Mouse (Mus musculus) right cerebral cortex, postnatal 25 days (tissue): ENCODE measurements around the gene Nudt22.

Experiments
- DNase-seq: peaks from one replicate; pipeline ENCODE4 v3.0.0; 2022

The Nudt22 gene

DNA sequence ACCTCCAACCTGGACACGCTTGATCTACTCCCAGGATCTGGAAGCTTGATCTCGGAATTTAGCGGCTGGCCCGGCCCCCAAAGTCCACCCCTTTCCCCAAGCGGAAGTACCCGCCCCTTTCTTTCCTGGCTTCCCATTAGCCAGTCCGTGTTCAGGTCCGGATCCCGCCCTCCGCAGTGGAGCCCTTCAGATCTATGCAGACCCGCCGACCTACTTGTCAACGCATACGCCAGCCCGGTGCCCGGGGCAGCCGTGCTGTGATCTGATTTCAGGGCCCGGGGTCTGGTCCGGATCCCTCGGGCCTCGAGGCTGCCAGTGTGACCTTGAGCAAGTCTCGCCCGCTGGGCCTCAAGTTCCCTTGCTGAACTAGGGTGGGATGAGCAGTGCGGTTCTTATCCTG, at the start of gene Nudt22, which contains the start of gene Trpt1:
TSS of gene Nudt22 (minus strand) at position 112 of the 400 bp plus-strand sequence.
TSS of gene Trpt1 (plus strand) at position 126 of the 400 bp plus-strand sequence.
- DNase-seq: peak; percentile 81

GRCm38 (mm10) chr19:7044706-7045105, 48.8 kb upstream of the Nudt22 start:
- DNase-seq: no peak

DNA sequence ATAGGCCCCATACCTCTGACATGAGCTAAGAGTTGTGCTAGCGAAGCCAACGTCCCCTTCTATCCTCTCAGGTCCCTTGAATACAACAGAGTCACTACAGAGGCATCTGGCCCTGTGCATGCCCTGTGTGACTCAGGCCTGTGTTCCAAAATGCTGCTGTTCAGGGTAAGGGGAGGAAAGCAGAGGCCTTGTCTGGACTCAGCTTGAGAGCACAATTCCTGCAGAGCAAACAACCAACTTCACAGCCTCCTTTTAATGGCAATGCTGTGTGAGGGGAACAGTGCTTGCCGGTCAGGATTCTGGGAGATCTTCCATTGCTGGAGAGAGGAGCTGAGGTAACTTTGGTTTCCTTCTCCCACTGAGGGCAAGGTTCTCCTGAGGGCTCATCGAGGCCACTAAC, 48.4 kb upstream of the Nudt22 start:
- no peak for DNase-seq

DNA sequence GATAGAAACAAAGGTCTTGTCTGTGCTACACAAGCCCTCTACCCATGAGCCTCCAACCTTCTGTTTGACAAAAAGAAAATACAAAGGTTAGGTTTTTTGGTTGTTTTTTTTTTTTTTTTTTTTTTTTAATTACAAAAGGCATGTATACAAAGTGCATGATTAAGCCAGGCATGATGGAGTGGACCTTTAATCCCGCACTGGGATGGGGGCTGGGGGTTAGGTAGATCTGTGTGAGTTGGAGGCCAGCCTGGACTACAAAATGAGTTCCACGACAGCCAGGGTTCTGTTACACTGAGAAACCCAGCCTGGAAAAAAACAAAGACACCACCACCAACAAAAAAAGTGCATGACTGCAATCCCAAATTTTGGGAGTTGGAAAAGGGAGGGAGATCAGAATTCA, 45.3 kb upstream of the Nudt22 start:
- no peak for DNase-seq

DNA sequence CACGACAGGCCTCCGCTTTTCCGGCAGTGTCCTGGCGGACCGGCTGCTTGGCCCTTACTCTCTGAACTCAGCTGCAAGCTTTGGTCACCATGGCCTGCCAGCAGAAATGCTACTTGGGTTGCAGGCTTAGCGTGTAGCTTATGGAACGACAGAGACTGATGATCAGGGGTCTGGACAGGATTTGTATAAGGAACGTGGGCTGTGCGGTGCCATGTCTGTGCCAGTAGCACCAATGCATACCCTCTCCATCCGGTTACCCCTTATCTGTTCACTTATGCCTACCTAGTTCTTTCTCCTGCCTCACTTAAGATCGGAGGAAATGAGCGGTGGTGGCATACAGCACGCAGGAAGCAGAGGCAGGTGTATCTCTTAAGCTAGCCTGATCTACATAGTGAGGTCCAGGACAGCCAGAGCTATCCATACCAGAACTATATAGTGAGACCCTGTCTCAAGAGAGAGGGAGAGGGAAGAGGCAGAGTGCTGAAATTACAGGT, 44.8 kb upstream of the Nudt22 start:
- DNase-seq: no peak

DNA sequence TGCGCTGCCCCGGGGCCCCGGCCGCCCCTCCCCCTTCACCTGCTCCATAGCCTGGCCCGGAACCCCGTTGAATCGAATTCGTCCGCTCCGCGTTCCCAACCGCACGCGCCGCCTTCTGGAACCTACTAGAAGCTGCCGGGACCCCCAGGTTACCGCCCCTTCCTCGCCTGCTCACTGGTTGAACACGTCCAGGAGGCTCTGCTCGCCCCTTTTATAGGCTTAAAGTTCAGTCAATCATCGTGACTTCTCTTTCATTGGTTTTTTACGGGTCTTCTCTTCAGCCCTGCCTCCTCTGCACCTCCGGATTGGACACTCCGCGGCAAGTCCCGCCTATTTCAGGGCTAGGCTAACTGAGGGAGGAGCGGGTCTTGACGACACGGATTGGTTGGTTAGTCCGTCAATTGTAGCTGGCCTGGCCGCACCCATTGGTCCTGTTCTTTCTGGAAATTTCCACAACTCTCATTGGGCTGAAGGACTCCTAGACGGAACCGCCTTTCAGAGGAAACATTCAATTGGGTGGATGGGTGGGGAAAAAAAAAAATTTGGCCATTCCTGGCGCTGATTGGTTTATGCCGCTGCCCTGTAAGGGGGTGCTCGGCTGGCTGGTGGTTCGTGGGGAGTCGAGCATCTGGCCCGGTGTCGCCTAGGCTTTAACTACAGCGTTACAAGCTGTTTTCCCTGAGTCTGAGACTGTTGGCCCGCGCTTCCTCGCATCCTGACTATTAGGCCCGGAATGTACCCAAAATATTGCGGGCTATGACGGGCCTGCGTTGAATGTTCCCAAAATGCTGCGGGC, 44.1 kb upstream of the Nudt22 start, which contains the start of gene Stip1:
TSS of gene Stip1 (minus strand) at position 127 of the 796 bp plus-strand sequence.
- peak; percentile 99 for DNase-seq

DNA sequence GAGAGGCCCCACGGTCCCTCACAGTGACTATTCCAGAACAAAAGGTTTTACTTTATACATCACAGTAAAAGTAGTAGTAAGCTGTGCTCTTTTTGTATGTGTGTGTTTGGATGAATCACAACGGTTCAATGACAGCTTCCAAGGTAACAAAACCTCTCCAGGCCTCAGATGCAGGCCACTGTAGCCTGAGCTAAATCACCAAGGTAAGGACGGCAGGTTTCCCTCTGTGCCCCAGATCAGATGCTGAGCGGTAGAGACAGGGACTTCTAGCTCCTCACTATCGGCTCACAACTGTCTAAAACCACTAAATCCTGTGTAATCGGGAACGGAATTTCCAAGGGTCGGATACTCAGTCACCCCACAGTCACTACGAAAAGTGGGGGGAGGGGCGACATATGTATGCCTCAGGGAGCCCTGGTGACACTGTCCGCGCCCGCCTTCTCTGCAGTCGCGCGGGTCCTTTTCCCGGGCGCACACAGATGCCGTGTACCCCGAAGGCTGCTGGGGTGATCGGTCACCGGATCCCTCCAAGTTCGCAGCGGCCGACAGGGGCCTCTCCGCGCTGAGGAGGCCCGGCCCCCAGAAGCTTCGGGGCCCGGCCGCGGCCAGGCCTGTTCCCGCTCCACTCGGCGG, 43.3 kb upstream of the Nudt22 start:
- no peak for DNase-seq

- DNase-seq: no peak
These were observed 38.1 kb upstream of the Nudt22 start for GRCm38 (mm10) chr19:7034006-7034405.

DNA sequence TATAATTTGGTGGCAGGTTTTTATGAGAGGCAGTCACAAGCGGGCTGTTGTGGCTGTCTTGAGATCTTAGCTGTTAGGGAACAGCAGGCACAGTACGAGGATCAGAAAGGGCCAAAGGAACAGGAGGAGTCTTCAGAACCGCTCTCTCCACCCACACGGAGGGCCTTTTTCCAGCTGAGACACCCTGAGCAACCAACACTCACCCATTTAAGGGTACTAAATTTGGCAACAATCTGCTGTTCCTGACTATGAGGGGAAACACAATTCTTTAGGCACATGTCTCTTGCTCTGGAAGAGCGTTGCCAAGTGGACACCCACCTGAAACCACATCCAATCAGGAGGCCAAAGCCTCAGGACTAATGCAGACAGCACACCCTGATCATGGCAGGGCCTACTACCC, 33.6 kb upstream of the Nudt22 start:
- DNase-seq: peak; percentile 62

GRCm38 (mm10) chr19:7020224-7020641, 24.3 kb upstream of the Nudt22 start:
- DNase-seq: no peak

DNA sequence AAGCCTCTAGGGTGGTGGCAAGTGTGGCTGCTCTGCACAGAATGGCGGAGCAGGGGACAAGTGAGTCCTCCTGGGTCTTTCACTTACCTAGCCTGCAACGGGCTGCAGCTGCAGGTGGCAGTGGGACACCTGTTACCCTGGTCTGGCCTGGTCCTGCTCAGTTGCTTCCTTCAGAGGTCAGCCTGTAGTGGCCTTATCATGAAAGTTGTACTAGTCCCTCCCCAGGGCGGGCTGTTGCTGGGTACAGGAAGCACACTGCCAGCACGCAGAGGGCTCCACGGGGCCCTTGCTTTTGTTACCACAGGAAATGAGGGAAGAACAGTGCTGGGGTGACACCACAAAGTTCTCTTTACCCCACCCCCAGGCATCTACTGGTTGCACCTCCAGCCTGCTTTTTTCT, 23.3 kb upstream of the Nudt22 start, which contains the start of gene Fermt3:
TSS of gene Fermt3 (minus strand) at position 279 of the 400 bp plus-strand sequence.
- DNase-seq: no peak

GRCm38 (mm10) chr19:7018546-7018945, 22.6 kb upstream of the Nudt22 start:
- no peak for DNase-seq

DNA sequence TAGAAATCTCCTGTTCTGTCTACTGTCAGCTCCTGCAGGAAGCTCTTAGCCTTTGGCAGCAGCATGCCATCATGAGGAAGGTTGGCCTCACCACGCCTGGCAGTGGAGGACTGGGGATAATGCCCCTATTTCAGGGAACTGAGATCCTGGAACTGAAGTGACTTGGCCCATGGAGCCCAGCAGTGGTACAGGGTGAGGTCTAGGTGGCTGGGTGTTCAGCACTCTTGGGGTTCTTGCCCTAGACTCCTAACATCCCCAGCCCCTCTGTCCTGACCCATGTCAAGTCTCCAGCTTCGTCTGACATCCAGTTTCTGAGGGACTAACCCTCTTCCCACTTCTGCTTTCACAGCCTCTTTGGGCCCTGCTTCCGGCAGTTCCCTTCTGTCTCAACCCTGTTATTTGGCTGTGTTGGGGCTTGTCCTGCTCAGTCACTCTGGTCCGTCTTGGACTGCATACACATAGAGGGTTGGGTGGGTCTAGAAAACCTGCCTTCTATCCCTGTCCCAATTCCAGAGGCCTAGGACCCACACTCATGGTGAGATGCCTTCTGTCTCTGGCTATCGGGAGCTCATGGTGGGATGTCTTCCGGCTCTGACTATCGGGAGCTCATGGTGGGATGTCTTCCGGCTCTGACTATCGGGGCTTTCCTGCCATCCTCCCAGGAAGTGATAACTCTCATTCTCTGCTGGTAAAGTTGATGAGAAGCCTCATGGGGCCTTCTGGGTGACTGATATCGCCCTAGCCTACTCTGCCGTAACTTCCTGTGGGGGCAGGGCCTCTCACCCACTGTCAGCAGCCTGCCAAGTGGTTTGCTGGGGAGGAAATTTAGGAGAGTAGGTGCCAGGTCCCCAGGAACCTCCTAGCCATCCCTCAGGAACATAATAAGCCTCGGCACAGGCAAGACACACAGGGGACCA, 21.9 kb upstream of the Nudt22 start:
- no peak for DNase-seq

DNA sequence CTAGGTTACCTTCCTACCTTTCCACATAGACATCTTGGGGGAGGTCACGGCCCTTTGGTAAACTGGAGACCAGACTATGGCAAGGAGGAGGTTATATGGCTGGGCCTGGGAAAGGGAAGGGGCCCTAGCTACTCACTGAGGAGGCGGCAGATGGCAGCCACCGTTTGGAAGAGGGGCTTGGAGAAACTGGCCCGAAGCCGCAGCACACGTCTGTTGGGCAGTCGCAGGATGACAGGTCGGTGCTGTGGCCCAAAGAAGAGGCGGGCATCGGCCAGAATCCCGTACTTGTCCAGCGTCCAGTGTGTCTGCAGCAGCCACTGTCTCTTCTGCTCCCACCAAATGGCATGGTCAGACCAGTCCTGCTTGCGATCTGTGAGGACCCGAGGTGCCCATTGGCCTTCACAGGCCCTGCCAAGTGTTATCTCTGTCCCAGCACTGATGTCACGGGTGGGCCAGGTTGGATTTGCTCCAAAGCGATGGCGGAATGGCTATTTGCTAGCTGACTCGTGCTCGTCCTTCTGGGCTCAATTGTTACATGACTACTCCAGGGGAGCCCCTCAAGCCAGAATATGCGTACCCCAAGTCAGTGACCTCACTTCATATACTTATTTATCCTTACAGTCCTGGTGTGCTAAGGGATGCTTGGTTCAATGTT, 18.7 kb upstream of the Nudt22 start:
- no peak for DNase-seq

- DNase-seq: no peak
These were observed 18.1 kb upstream of the Nudt22 start for GRCm38 (mm10) chr19:7013984-7014383.

DNA sequence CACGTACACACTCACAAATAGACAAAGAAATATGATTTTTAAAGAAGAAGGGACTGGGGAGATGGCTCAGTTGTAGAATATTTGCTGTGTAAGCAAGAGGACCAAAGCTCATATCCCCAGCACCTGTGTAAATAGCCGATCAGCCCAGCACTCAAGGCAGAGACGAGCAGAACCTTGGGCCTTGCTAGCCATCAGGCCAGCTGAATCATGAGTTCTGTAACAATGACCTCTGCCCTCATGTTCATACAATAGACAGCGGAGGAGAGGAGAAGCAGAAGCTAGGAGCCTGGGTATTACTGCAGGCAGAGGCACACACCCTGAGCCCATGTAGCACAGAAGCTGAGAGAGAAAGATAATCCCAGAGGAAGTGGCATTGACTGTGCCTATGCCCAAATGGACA, 16.5 kb upstream of the Nudt22 start:
- no peak for DNase-seq

DNA sequence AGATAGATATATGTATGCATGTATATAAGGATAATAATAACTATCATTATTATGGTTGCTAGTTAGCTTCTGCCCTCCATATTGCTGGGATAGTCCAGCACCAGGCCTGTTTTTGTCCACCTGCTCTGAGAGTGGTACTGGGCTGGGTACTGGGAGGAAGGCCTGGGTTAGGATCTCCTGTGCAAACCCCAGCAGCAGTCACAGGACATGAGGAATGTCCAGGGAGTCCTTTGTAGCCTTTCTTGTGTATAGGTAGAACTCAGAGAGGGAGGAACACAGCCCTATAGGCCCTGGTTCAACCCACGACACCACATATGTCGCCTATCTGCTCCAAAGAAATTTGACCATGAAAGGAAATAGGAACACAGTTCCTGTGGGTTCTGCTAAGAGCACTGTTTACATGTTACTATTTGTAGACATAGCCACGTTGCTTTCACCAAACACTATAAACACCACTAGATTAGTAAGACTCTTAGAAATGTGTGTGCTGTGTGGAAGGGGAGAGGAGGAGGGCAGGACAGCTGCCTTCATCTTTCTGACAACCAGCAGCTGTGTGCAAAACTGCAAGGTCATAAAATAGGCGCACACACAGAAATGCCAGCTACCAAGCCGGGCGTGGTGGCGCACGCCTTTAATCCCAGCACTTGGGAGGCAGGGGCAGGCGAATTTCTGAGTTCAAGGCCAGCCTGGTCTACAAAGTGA, 11.1 kb upstream of the Nudt22 start:
- DNase-seq: no peak

DNA sequence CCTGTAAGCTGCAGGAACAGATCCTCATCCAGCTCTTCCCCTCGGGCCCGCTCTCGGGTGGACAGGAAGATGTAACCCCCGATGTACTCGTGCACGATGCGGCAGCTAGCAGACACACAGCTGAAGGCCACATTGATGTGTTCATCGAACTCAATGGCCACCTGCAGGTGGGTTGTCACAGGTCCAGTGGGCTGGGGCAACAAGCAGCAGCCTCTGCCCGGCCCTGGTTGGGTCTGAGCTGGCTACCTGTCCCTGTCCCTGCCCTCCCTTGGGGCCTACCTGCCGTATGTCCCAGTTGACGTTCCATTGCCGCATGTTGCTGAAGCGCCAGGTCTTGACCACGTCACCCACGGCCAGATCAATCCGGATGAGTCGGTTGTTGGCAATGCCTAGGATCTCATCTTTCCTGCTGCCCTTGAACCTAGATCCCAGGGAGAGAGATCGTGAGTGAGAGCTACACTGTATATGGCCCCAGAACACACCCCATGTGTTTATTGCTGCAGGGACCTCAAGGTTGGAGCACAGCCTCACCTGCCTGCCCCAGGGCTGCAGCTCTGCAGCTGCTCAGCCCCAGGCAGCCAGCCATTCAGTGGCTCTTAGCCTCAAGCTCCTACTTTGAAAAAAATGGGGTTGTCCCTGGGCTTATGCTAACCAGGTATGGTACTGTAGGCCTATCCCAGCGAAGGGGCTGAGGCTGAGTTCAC, 3.6 kb upstream of the Nudt22 start:
- DNase-seq: no peak

DNA sequence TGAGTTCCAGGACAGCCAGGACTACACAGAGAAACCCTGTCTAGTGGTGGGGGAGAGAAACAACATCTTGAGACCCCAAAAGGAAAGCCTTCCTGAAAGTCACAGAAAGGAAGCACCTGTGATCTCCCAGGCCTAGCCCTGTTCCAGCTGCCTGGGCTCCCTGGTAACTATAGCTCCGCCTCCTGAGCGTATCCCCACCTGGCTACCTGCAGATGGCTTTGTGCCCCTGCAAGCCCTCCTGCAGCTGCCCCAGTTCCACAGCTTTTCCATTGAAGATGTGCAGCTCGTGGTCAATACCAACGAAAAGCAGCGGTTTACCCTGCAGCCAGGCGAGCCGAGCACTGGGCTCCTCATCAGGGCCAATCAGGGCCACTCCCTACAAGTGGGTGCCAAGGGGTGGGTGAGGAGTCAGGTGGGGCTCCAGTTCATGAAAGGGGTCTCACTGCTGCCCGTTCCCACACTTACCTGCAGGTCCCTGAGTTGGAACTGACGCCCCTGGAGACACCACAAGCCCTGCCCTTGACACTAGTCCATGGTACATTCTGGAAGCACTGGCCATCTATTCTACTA, 1.9 kb upstream of the Nudt22 start:
- no peak for DNase-seq

DNA sequence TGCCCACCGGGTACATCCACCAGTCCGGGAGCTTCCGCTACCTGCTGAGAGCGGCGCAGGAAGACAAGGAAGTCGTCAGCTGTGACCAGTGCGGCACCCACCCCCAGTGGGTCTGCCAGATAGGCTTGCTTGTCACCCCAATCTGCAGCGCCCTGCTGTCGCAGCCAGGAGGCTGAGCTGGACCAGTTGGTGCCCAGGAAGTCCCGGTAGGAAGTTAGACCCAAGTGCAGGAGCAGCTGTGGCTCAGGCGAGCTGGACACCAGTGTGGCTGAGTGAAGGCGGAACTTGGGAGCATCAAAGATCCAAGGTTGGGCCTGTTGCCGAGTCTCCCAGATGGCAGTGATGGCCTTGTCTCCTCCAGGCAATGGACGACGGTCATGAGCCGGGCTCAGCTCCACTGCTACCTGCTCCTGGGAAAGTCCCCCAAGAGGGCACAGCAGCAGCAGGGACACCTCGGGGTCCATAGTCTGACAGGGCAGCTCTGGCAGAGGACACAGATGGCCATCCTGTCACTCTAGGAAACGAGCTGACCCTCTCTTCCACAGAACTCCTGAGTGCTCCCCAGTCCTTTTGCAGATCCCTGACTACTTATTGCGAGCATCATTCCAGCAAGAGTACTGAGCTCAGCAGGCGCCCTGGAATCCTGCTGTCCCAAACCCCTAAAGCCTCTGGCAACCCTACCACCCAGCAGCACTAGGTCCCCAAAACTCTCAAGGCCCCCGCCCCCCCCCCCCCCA, 494 bp downstream of the Nudt22 start:
- DNase-seq: no peak
